Mouse (Mus musculus) left cerebral cortex, adult 6 months (tissue): ENCODE data around the gene Arpin. TPM values are rescaled to one million over a fixed set of nuclear protein-coding genes. Genes with fewer than 3 reads are reported as not detected.

Experiments used
- long read RNA-seq, 2 experiments: library from polyadenylated mRNA; unstranded; transcript quantifications; one replicate each; pipeline ENCODE4 v2.0.0; 2019 to 2020
- polyA plus RNA-seq: library from polyadenylated mRNA; unstranded; fragments of <200 nt; fragmentation: Nextera tagmentation; gene quantifications from 2 replicates; pipeline ENCODE4 v1.2.3, GENCODE M21; 2021

Arpin gene
- 14.8 and 19.8 TPM in 2 replicates for polyA plus RNA-seq
- long read RNA-seq, experiment 1, transcript Arpin-201 (6 exons, 2,277 nt), result major isoform, 50 of 54 reads
- long read RNA-seq, experiment 1, partial matches to known transcripts, result 1 of 54 reads
- long read RNA-seq, experiment 1, other reads (novel, unspliced or antisense), result 3 of 54 reads
- long read RNA-seq, experiment 2, transcript Arpin-201 (6 exons, 2,277 nt), result major isoform, 14 of 18 reads
- long read RNA-seq, experiment 2, partial matches to known transcripts, result 1 of 18 reads
- long read RNA-seq, experiment 2, other reads (novel, unspliced or antisense), result 3 of 18 reads

DNA sequence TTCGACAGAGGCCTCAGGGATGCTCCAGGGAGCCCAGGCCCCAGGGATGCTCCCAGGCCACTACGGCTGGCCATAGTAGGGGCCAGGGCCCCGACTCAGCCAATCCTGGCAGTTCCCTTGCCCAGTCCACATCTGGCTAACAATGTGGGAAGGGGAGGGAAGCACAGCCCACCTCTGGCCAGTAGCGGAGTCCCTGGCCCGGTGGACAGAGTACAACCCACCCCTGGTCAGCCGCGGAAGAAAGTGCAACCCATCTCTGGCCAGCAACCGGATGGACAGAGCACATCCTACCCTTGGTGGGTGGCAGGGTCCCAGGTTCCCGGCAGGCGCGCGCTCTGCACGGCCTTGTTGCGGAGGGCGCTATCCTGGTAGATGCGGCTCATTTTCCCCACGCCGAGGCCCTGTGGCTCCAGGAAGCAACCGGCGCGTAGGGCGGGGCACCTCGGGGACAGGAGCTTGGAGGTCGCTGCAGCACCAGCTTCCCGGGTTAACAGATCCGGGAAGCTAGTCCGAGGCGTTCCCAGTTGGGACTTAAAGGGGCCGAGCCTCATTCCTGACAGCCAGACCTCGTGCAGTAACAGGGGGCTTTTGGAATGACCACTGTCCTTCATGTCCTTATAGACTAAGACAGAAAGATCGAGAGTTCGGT, at the start of gene Arpin:
TSS of gene Arpin (minus strand) at position 498 of the 649 bp plus-strand sequence.

DNA sequence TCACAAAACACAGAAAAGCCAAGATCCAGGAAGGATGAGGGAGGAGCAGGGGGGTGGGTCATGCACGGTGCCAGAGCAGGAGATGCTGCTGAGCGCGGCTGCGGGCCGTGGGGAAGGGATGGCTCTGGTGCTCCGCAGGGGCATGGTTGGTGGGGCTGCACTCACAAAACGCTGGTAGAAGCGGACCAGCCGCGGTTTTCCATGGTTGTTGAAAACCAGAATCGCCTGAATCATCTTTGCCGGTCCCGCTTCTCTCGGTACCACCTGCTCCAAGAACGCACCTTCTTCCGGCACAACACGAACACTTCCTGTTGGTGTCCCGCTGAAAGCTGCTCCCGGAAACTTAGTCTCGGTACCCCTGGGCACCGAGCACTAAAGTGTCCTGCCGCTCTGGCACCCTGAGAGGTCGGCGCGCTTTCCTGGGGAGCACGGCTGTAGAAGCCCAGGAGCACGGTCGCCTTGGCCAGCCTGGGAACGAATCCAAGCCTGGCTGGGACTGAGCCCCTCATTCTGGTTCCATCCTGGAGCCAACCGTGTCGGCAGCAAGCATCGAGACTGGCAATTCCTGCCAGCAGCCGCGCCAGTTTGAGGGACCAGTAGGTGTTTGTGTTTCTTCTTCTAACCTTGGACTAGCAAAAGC, 14.7 kb downstream of the Arpin start, which contains the start of gene Ap3s2:
TSS of gene Ap3s2 (minus strand) at position 306 of the 640 bp plus-strand sequence.

Other genes starting within 250 kb of the Arpin start
- 0.20 and 0.40 TPM in 2 replicates for gene Kif7, start 219.6 kb downstream of the Arpin start, polyA plus RNA-seq
- gene Plin1, start 202.5 kb downstream of the Arpin start, polyA plus RNA-seq, result 0.13 TPM in 1 of 2 replicates, not detected in the other
- gene Pex11a, start 192.2 kb downstream of the Arpin start, polyA plus RNA-seq, result 14.2 and 15.5 TPM in 2 replicates
- 0.25 and 0.33 TPM in 2 replicates for gene Wdr93, start 192.2 kb downstream of the Arpin start, polyA plus RNA-seq
- 0.11 and 0.21 TPM in 2 replicates for gene Mesp1, start 141.6 kb downstream of the Arpin start, polyA plus RNA-seq
- gene Mesp2, start 124.6 kb downstream of the Arpin start, polyA plus RNA-seq, result 0.53 and 0.72 TPM in 2 replicates
- 0.34 and 0.44 TPM in 2 replicates for gene Anpep, start 74.3 kb downstream of the Arpin start, polyA plus RNA-seq
- 20.3 and 20.9 TPM in 2 replicates for gene Ap3s2, start 14.7 kb downstream of the Arpin start, polyA plus RNA-seq
- 3.2 and 3.6 TPM in 2 replicates for gene Zfp710, start 89.5 kb upstream of the Arpin start, polyA plus RNA-seq
- 40.1 and 55.6 TPM in 2 replicates for gene Idh2, start 180.0 kb upstream of the Arpin start, polyA plus RNA-seq